In the genomic region with DNA sequence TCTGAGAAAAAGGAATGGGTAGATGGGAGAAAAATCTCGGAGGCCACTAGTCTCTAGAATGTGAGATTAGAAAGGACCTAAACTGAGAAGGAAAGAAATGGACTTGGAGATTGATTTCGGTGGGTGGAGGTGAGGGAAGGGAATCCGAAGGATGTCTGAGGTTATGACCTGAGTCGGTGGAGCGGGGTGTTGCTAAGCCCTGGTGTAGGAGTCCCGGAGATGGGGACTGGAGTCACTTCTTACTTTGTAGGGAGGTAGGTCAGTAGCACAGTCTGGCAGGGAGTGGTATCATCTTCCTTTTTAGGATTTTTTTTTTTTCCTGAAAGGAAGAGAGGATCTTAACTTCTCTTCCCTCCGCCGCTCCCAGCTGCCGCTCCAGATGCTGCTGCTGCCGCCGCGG, we compare ENCODE assay signal across 1 mouse cellular context.
TF ChIP-seq lines count a peak whose summit lies in the region.

No protein-coding gene starts in this region.

TF ChIP-seq in CH12.LX, 34 proteins besides CTCF, POLR2A, EP300 and RAD21:
- no peak for TF ChIP-seq MAX (IDR thresholded peaks at IDR 0.05; ENCODE audit: low read length)
- no peak for TF ChIP-seq MAZ (IDR thresholded peaks at IDR 0.05; ENCODE audit: low read depth, low read length)
- no peak for TF ChIP-seq CHD1 (IDR thresholded peaks at IDR 0.05; ENCODE audit: low read depth, low read length)
- no peak for TF ChIP-seq JUND (conservative IDR thresholded peaks at IDR 0.05; ENCODE audit: low read depth, low read length)
- no peak for TF ChIP-seq MEF2A (IDR thresholded peaks at IDR 0.05; ENCODE audit: borderline replicate concordance, low read depth, low read length)
- no peak for TF ChIP-seq UBTF (IDR thresholded peaks at IDR 0.05; ENCODE audit: low read depth, low read length)
- TF ChIP-seq IRF4 (IDR thresholded peaks at IDR 0.05; ENCODE audit: low read depth, low read length): no peak
- TF ChIP-seq GABPA (IDR thresholded peaks at IDR 0.05; ENCODE audit: insufficient replicate concordance, low read depth, low read length): no peak
- no peak for TF ChIP-seq ZC3H11A (IDR thresholded peaks at IDR 0.05; ENCODE audit: low read depth, low read length)
- TF ChIP-seq CHD2 (IDR thresholded peaks at IDR 0.05; ENCODE audit: low read length): no peak
